Mouse (Mus musculus) small intestine, adult 2 months (tissue): Measurements from ENCODE around the gene Cpne7.

Experiments
- CTCF ChIP-seq: fragments of 200-500 bp; IDR thresholded peaks from 2 replicates; pipeline ENCODE4 v1.5.1; 2012; ENCODE audit warnings: low read depth, mild to moderate bottlenecking, control low read depth, inconsistent platforms, low read length, moderate library complexity, mixed read lengths; ENCODE audit not compliant: insufficient replicate concordance, insufficient read length; ENCODE audit errors: extremely low read depth
- POLR2A ChIP-seq: fragments of 200-500 bp; IDR thresholded peaks from 2 replicates; pipeline ENCODE4 v1.6.1; 2012; ENCODE audit warnings: low read depth, mild to moderate bottlenecking, control low read depth, inconsistent platforms, low read length, moderate library complexity

- TF ChIP-seq POLR2A (no peak), CTCF (no peak)
Measured at GRCm38 (mm10) chr8:123082993-123083392, 34.2 kb upstream of the Cpne7 start.
